Mouse (Mus musculus) yolk sac, embryonic 10.5 days (tissue): Measurements from ENCODE around the gene Csf3.
"Not testable (repeated sequence)": the region's sequence is repeated elsewhere in the genome, so short reads cannot be mapped to it uniquely, and the experiment has no call there.

Source experiments
- DNase-seq: peaks from one replicate; pipeline ENCODE4 v3.0.0-alpha.2; 2017; ENCODE audit warnings: low spot score

Gene Csf3

GRCm38 (mm10) chr11:98729119-98729588 lies 28.1 kb downstream of the Csf3 start, which contains the start of gene Med24:
Gene Med24 (minus strand): TSS chr11:98729435.
- peak; percentile 91 for DNase-seq

- DNase-seq: no peak
Measured at GRCm38 (mm10) chr11:98730727-98731126, 29.7 kb downstream of the Csf3 start.

GRCm38 (mm10) chr11:98731134-98731533 lies 30.1 kb downstream of the Csf3 start:
- DNase-seq: no peak

- DNase-seq: no peak
Measured at GRCm38 (mm10) chr11:98734020-98734419, 33.0 kb downstream of the Csf3 start.

GRCm38 (mm10) chr11:98735111-98735510 lies 34.0 kb downstream of the Csf3 start:
- DNase-seq: no peak

GRCm38 (mm10) chr11:98736176-98736575 lies 35.1 kb downstream of the Csf3 start:
- DNase-seq: no peak

- not testable (repeated sequence) for DNase-seq
Measured at GRCm38 (mm10) chr11:98737220-98737619, 36.2 kb downstream of the Csf3 start.

GRCm38 (mm10) chr11:98738428-98738911 lies 37.4 kb downstream of the Csf3 start:
- no peak for DNase-seq

GRCm38 (mm10) chr11:98738925-98739324 lies 37.9 kb downstream of the Csf3 start:
- no peak for DNase-seq

- no peak for DNase-seq
Measured at GRCm38 (mm10) chr11:98740026-98740392, 38.9 kb downstream of the Csf3 start.

GRCm38 (mm10) chr11:98740393-98741050 lies 39.5 kb downstream of the Csf3 start, which contains the start of gene Thra:
Gene Thra (plus strand): TSS chr11:98740638.
- peak; percentile 77 for DNase-seq

- DNase-seq: no peak
Measured at GRCm38 (mm10) chr11:98741051-98741620, 40.1 kb downstream of the Csf3 start.

GRCm38 (mm10) chr11:98741622-98742396 lies 40.7 kb downstream of the Csf3 start:
- peak; percentile 91 for DNase-seq

GRCm38 (mm10) chr11:98742397-98743291 lies 41.6 kb downstream of the Csf3 start:
- DNase-seq: peak; percentile 56

GRCm38 (mm10) chr11:98743655-98744345 lies 42.7 kb downstream of the Csf3 start:
- peak; percentile 75 for DNase-seq

GRCm38 (mm10) chr11:98744456-98745019 lies 43.5 kb downstream of the Csf3 start:
- no peak for DNase-seq

- DNase-seq: no peak
Measured at GRCm38 (mm10) chr11:98745932-98746853, 45.1 kb downstream of the Csf3 start.

- peak; percentile 78 for DNase-seq
Measured at GRCm38 (mm10) chr11:98746855-98747693, 46.0 kb downstream of the Csf3 start.
